Mouse (Mus musculus) neutrophil, adult 59 days (primary cell): ENCODE measurements around the gene Ptpn6. TPM values are rescaled to one million over a fixed set of nuclear protein-coding genes. Genes with fewer than 3 reads are reported as not detected.

ENCODE experiments used
- total RNA-seq, 2 experiments: library from RNA; stranded (reverse); gene quantifications; 1 replicate in 1 of 2; 2 replicates in 1 of 2; pipeline ENCODE4 v1.2.4; 2023

Gene Ptpn6
- 100 to 1,000 TPM; 415 to 423 TPM for total RNA-seq

DNA sequence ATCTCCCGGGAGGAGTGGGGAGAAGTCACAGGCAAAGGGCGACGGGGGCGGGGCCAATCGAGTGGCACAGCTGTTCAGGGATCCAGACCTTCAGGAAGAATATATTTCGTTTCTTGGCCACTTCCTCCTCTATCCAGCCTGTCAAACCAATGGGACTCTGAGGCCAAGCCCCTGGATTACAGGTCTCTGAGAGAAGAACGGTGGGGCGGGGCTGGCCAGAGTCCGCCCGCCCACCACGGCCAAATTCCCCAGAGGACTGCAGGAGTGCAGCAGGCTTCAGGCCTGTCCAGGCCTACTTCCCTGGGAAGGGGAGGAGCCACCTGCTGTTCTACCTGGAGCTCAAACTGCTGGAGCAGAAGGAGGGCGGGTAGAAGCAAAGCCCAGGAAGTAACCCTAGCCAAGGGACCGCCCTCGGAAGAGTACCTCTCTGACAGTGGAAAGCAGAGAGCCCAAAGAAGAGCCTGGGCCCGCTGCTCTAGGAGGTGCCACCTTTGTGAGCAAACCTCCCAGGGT lies at the start of gene Ptpn6:
TSS of gene Ptpn6 (minus strand) at position 204 of the 513 bp plus-strand sequence.

DNA sequence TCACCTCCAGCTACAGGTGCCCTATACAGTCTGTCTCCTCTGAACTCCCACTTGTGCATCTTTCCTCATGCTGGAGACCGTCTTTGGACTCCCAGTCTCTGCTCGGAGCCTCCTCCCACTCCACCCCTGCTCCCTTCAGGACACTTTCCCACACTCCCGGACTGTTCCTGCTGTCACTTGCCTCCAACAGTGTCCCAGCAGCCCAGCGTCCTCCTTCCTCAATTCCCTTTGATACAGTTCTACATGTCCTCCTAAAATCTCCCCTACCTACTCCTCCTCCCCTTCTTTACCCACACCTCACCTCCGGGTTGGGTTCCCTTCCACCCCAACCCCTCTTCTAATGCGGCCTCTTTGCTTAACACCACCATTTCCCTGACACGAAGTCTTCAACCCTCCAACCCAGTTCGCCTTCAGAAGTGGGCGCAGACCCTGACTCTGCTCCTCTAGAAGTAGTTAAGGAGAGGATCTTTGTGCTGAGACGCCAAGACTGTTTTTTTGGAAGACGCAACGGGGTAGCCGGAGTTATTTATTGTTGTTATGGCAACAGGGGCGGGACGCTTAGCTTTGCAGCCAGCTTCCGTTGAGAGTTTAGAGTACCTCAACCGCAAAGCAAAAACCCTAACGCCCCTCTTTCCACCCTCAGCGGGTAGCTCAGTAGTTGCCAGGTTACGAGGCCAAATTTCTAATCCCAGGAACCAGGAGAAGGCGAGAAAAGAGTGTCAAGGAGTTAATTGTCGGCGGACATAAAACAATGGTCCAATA lies 40.9 kb upstream of the Ptpn6 start, which contains the start of gene Lrrc23:
TSS of gene Lrrc23 (minus strand) at position 506 of the 762 bp plus-strand sequence.

DNA sequence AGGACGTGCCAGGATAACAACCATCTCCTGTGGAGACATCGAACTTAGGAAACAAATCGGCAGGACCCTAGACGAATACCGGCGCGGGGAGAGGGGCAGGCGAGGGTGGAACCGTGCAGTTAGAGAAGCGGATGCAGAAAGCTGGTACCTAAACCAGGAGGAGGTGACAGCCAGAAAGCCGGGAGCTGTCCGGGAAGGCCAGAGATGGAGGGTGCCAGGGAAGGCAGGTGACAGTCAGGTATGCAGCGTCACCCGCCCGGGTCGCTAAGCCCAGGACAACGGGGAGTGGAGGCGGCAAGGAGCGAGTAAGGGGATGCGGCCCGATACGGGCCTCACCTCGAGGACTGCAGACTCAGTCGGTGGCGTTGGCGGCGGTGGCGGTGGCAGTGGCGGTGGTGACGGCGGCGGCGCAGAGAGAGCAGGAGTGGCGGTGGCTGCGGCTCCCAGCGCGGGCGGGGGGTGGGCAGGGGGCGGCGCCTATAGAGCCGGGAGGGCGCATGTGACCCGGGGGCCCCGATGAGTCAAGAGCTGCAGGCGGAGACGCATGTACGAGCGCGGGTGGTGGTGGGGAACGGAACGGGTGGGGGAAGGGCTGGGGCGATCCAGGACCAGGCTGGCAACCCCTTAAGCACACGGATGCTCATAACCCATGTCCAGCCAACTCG lies 30.7 kb upstream of the Ptpn6 start, which contains the start of gene Eno2:
TSS of gene Eno2 (minus strand) at position 573 of the 665 bp plus-strand sequence.

DNA sequence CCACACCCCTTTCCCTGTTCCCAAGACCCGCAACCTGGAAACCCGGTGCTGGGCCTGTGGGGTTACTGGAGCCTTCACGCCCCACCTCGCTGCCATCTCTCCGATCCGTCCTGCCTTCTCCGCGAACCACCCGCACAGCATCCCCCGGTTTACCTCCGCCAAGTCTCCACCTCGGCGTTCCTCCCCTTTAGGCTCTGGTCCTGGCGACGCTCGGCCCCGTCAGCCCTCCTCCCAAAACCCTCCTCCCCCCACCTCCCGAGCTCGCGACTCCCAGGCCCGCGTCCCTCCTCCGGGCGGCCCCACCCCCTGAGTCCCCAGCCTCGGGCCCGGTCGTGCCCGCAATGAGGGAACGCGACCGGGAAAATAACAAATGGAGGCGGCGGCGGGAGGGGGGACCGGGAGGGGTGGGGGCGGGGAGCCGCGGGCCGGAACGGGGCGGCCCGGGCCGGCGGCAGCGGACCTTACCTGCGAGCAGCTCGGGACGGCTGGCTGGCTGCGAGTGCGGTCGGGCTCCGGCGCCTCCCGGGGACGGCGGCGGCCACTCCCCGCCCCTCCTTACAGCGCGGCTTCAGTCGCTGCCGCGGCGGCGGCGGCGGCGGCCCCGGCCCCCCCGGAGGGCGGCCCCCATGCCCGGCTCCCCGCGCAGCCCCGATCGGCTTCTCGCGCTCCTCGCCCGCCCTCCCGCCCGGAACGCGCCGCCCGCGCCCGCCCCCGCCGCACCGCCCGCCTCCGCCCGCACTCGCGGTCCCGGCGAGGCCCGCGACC lies 17.5 kb upstream of the Ptpn6 start, which contains the start of the genes Gm45234 and Atn1:
TSS of gene Gm45234 (minus strand) at position 191 of the 765 bp plus-strand sequence.
TSS of gene Atn1 (minus strand) at position 694 of the 765 bp plus-strand sequence.

DNA sequence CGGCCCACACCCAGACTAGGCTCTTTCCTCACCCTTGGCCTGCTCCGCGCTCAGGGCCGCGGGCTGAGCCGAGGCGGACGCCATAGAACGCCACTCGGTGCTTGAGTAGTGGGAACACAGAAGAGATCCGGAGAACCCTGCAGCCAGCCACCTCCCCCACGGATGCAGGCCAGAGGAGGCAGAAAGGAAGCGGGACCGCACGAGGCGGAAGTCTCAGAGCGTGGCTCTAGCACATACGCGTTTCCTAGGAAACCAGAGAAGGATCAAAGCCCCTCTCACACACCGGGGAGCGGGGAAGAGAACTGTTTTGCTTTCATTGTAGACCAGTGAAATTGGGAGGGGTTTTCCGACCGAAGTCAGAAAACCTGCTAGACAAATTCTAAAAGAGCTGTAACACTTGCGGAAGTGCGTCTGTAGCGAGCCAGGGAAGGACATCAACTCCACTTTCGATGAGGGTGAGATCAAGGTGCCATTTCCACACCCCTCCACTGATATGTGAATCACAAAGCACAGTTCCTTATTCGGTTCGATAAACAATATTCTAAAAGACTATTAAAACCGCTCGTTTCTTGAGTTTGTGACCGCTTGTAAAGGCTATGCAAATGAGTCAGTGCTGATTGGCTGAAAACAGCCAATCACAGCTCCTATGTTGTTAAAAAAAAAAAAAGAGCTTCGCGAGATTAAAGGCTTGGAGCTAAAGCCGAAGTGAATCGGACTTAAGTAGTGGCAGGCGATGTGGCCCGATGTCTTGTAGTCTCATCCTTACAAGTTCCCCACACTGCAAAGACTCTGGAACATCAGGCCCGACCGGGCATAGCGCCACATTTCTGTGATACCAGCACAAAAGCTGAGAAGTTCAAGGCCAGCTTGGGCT lies 2.6 kb upstream of the Ptpn6 start, which contains the start of gene Grcc10:
TSS of gene Grcc10 (minus strand) at position 487 of the 874 bp plus-strand sequence.

DNA sequence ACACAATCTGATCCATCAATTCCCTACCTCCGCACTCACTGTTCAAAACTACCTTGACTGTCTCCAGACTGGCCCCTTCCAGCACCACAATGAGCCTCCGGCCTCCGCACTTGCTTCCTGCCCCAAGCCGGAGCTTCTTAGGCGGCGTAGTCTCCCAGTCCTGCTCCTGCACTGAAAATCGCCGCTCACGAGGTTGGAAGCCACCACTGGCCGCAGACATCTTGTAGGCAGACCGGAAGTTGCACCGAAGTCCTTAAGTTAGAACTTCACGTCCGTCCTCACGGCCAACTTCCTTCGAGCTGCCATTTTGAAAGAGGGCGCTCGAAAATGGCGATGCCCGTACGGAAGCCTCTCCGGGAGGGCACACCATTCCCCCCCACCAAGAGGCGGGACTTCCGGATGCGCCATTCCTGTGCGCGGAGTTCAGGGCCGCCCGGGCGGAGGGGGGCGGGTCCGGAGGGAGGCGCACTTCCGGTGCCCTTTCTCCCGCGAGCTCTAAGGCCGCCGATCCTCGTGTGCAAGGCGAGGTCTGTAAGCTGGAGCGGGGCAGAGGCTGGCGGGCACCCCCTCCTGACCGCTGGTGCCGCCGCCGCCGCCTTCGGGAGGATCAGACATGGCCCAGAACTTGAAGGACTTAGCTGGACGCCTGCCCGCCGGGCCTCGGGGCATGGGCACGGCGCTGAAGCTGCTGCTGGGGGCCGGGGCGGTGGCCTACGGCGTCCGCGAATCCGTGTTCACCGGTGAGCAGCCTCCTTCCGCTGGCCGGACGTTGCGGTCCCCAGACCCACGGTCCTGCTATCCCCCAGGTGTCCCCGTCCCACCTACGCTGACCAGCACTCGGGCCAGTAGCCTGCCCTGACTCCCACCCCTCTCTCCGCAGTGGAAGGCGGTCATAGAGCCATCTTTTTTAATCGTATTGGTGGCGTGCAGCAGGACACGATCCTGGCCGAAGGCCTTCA lies 26.4 kb downstream of the Ptpn6 start, which contains the start of the genes Emg1 and Phb2:
TSS of gene Emg1 (minus strand) at position 355 of the 959 bp plus-strand sequence.
TSS of gene Phb2 (plus strand) at position 513 of the 959 bp plus-strand sequence.

Other genes with a start within 250 kb of the Ptpn6 start
- 10 to 100 TPM; 44.4 to 46.8 TPM for gene C1rl, start 245.6 kb downstream of the Ptpn6 start, total RNA-seq
- gene C1ra, start 226.3 kb downstream of the Ptpn6 start, total RNA-seq: 1 to 10 TPM; 5.3 TPM
- not detected for gene C1s1, start 196.4 kb downstream of the Ptpn6 start, total RNA-seq
- gene C1rb, start 168.4 kb downstream of the Ptpn6 start, total RNA-seq: under 1 TPM; 0.71 to 0.80 TPM
- gene C1s2, start 102.6 kb downstream of the Ptpn6 start, total RNA-seq: not detected
- 10 to 100 TPM; 39.7 to 48.9 TPM for gene Lpcat3, start 75.7 kb downstream of the Ptpn6 start, total RNA-seq
- 10 to 100 TPM; 49.4 to 59.1 TPM for gene Emg1, start 26.5 kb downstream of the Ptpn6 start, total RNA-seq
- gene Phb2, start 26.4 kb downstream of the Ptpn6 start, total RNA-seq: 100 to 1,000 TPM; 104 to 117 TPM
- gene Grcc10, start 2.7 kb upstream of the Ptpn6 start, total RNA-seq: 100 to 1,000 TPM; 118 to 130 TPM
- gene Gm45234, start 17.3 kb upstream of the Ptpn6 start, total RNA-seq: not detected
- gene Atn1, start 17.8 kb upstream of the Ptpn6 start, total RNA-seq: 10 to 100 TPM; 28.0 to 34.6 TPM
- not detected for gene Eno2, start 31.0 kb upstream of the Ptpn6 start, total RNA-seq
- gene Lrrc23, start 41.0 kb upstream of the Ptpn6 start, total RNA-seq: not detected
- gene Spsb2, start 69.9 kb upstream of the Ptpn6 start, total RNA-seq: 10 to 100 TPM; 22.1 to 22.7 TPM
- gene Tpi1, start 75.6 kb upstream of the Ptpn6 start, total RNA-seq: 100 to 1,000 TPM; 120 to 136 TPM
- gene Usp5, start 90.8 kb upstream of the Ptpn6 start, total RNA-seq: 10 to 100 TPM; 59.3 TPM
- 10 to 100 TPM; 63.3 to 71.4 TPM for gene Cdca3, start 90.8 kb upstream of the Ptpn6 start, total RNA-seq
- gene Gnb3, start 101.6 kb upstream of the Ptpn6 start, total RNA-seq: not detected
- under 1 TPM; 0.42 to 0.64 TPM for gene P3h3, start 119.0 kb upstream of the Ptpn6 start, total RNA-seq
- not detected for gene Gpr162, start 125.3 kb upstream of the Ptpn6 start, total RNA-seq
- under 1 TPM; 0.20 to 0.29 TPM for gene Cd4, start 149.5 kb upstream of the Ptpn6 start, total RNA-seq
- under 1 TPM; 0.37 to 0.73 TPM for gene Lag3, start 173.0 kb upstream of the Ptpn6 start, total RNA-seq
- gene Ptms, start 181.4 kb upstream of the Ptpn6 start, total RNA-seq: 100 to 1,000 TPM; 106 to 150 TPM
- gene Mlf2, start 192.7 kb upstream of the Ptpn6 start, total RNA-seq: 10 to 100 TPM; 92.0 to 97.0 TPM
- 10 to 100 TPM; 17.3 to 22.6 TPM for gene Cops7a, start 226.8 kb upstream of the Ptpn6 start, total RNA-seq